Mouse (Mus musculus) lung, postnatal 0 days (tissue): ENCODE data around the gene Mapkapk3. TPM values are rescaled to one million over a fixed set of nuclear protein-coding genes. Genes with fewer than 3 reads are reported as not detected.

Source experiments
- ATAC-seq: fragments of 200-750 bp; cut with Nextera tagmentation; 2 replicates; pipeline ENCODE4 v1.8.0; 2017; ENCODE audit warnings: moderate library complexity
- DNase-seq: peaks from one replicate; pipeline ENCODE4 v3.0.0-alpha.2; 2016; ENCODE audit warnings: low spot score
- H3K27ac ChIP-seq: fragments of 300-500 bp; sonication (generic); 2 replicates; pipeline ENCODE4 v1.5.1; 2014; ENCODE audit warnings: antibody characterized with exemption, mild to moderate bottlenecking, low read length, mixed read lengths
- H3K27me3 ChIP-seq: fragments of 300-500 bp; sonication (generic); replicated peaks from 2 replicates; pipeline ENCODE4 v1.6.1; 2014; ENCODE audit warnings: low read length, mixed read lengths; ENCODE audit not compliant: insufficient read depth
- H3K36me3 ChIP-seq: fragments of 300-500 bp; sonication (generic); 2 replicates; pipeline ENCODE4 v1.6.1; 2014; ENCODE audit warnings: low read length, mixed read lengths; ENCODE audit not compliant: insufficient read depth
- H3K4me1 ChIP-seq: fragments of 300-500 bp; sonication (generic); 2 replicates; pipeline ENCODE4 v1.6.1; 2014; ENCODE audit warnings: antibody characterized with exemption, low read depth, low read length, mixed read lengths; ENCODE audit not compliant: insufficient read depth
- H3K4me2 ChIP-seq: fragments of 300-500 bp; sonication (generic); replicated peaks from 2 replicates; pipeline ENCODE4 v1.6.1; 2014; ENCODE audit warnings: low read depth, mild to moderate bottlenecking, low read length, moderate library complexity, mixed read lengths
- H3K4me3 ChIP-seq: fragments of 300-500 bp; sonication (generic); 2 replicates; pipeline ENCODE4 v1.5.1; 2014; ENCODE audit warnings: low read depth, low read length
- H3K9ac ChIP-seq: fragments of 300-500 bp; sonication (generic); replicated peaks from 2 replicates; pipeline ENCODE4 v1.6.1; 2014; ENCODE audit warnings: low read depth, mild to moderate bottlenecking
- H3K9me3 ChIP-seq: fragments of 300-500 bp; sonication (generic); 2 replicates; pipeline ENCODE4 v1.6.1; 2016; ENCODE audit warnings: low read length, mixed read lengths
- CTCF ChIP-seq: IDR thresholded peaks from 2 replicates; pipeline ENCODE4 v1.5.1; 2016; ENCODE audit warnings: antibody characterized with exemption, mild to moderate bottlenecking
- EP300 ChIP-seq: IDR thresholded peaks from 2 replicates; pipeline ENCODE4 v1.6.1; 2016; ENCODE audit warnings: antibody characterized with exemption, mild to moderate bottlenecking, control low read depth
- WGBS: fragments of 180-500 bp; shearing (Covaris S2); extraction: QIAGEN DNeasy Blood & Tissue Kit; methylation state at CpG from one replicate; pipeline ENCODE4 v1.1.7; 2014; 5-methylcytosine and 5-hydroxymethylcytosine counted together
- polyA plus RNA-seq: library from polyadenylated mRNA; unstranded; fragments of >200 nt; fragmentation: Nextera tagmentation; extraction: Ambion mirVana; gene quantifications from 2 replicates; pipeline ENCODE4 v1.2.1, GENCODE M21; 2015

Mapkapk3 gene
- polyA plus RNA-seq, 1 experiment from 2014 or later, result 22.9 TPM

DNA sequence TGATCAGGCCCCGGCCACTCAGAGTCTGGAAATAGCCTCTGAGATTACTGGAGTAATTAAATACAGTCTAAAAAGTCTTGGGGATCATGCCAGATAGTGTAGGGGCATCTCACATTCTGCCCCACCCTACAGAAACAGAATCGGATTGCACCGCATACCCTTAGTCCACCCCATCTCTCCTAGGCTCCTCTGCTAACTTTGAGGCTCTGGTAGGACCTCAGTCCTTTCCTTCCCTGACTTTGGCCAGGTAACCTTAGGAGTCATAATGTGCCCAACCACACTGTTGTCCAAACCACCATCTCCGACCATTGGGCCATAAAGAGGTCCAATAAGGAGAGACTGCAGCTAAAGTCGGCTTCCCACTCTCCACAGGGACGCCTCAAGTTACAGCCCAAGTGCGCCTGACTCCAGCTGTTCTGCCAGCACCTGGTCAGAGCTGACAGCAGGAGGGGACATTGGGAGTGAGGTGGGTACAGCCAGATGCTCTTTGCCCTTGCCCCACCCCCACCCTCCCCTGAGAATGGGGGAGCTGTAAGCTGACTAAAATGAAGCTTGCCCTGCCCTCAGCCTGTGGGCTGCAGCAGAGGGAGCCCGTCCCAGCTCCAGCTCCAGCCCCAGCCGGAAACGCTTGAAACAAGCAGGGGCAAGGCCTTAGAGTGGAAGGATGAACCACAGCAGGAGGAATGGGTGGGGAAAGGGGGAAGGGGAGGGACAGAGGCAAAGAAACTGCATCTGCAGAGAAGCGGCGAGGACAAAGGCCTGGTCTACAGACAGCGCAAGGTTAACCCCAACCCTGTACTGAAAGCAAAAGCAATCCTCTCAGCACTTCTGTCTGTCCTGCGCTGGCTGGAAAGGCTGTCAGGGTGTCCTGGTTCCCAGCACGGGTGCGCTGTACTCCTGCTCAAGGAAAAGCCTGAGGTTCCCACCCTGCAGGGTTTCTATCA is 10.0 kb downstream of the Mapkapk3 start:
- DNase-seq, result peak; percentile 49
- no peak overlapping the region for H3K9ac ChIP-seq
- no peaks in the 10 kb centered on the region for H3K9me3 ChIP-seq
- H3K27ac ChIP-seq, result peak overlapping the region; percentile 73
- H3K27me3 ChIP-seq, result no peaks in the 10 kb centered on the region
- no peaks in the 10 kb centered on the region for H3K36me3 ChIP-seq
- TF ChIP-seq CTCF (peak; percentile 29; the same call in 1 of the 2 replicates), EP300 (no peak)
- peak overlapping the region; percentile 27 for H3K4me2 ChIP-seq
- peaks cover 11% of the 10 kb centered on the region for H3K4me1 ChIP-seq
- no peak overlapping the region; the same call in 1 of the 2 replicates for H3K4me3 ChIP-seq
- ATAC-seq, result peak; percentile 61
- 20% methylated on average over 16 of the region's 16 CpGs for WGBS

DNA sequence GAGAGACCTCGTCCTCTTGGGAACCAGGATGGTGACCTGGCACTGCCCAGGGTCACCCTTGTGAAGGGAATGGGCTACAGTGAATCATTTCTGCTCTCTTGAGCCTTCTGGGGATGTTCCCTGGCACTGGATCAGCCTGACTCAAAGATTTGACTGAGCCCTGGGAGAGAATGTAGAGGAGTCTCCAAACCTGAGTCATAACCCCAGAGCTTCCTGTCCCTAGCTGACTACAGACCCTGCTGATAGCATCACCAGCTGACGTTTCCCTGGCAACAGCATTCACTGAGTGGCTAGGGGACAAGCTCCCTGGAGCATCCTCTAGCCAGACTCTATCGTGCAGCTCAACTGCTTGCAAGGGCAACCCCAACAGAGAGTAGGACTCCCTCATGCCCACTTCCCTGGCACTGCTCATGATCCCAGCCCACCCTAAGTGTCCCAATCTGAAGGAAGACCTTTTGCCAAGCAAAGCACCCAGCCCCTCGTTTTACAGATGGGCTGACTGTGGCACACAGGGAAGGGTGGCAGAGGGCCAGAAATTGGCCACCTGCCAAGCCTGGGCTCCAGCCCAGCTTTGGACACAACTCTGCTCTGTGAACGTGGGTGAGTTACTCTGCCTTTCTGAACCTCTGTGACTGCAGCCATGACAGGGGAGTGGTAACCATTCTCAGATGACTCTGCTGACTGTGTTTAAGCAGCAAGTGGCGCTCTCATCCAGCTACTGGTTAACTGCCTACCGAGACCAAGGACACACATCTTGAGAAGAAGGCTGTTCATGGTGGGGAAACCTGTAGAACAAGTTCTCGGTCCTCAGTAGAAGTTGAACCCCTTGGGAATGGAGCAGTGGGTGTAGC is 10.9 kb downstream of the Mapkapk3 start:
- H3K4me2 ChIP-seq, result no peak overlapping the region

DNA sequence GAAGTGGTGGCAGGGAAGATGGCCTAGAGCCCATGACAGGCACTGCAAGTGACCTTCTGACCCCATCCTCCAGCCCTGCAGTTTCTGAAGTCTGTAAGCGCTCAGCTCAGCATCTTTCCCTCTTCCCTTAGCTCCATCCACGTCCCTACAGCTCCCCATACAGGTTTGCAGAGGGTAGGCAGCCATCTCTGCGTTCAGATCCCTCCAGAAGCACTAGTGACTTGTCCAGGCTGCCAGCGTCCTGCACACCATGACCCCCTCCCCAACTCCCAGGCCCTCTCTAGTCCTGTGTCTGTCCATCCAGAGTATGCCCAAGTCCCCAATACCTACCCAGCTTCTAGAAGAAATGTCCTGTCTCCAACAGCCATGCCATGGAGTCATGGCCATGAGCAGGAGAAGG is 11.6 kb downstream of the Mapkapk3 start:
- no peak overlapping the region for H3K4me3 ChIP-seq
- 50% methylated on average over 4 of the region's 4 CpGs for WGBS
- no peaks in the 10 kb centered on the region for H3K36me3 ChIP-seq
- H3K27me3 ChIP-seq, result no peaks in the 10 kb centered on the region
- peaks cover 11% of the 10 kb centered on the region for H3K4me1 ChIP-seq
- H3K9ac ChIP-seq, result no peak overlapping the region
- ATAC-seq (no peak), DNase-seq (no peak)
- H3K4me2 ChIP-seq, result no peak overlapping the region
- H3K9me3 ChIP-seq, result no peaks in the 10 kb centered on the region
- TF ChIP-seq CTCF (no peak), EP300 (no peak)
- no peak overlapping the region for H3K27ac ChIP-seq

More for the DNA sequence above, 10.9 kb downstream of the Mapkapk3 start:
- no peaks in the 10 kb centered on the region for H3K36me3 ChIP-seq
- H3K4me3 ChIP-seq, result no peak overlapping the region
- TF ChIP-seq EP300 (peak; percentile 51; the same call in 1 of the 2 replicates), CTCF (peak; percentile 58)
- peaks cover 11% of the 10 kb centered on the region for H3K4me1 ChIP-seq
- no peaks in the 10 kb centered on the region for H3K27me3 ChIP-seq
- H3K9me3 ChIP-seq, result no peaks in the 10 kb centered on the region
- ATAC-seq, result peak; percentile 84
- DNase-seq, result peak; percentile 91
- 38% methylated on average over 8 of the region's 8 CpGs for WGBS
- H3K9ac ChIP-seq, result no peak overlapping the region
- no peak overlapping the region for H3K27ac ChIP-seq

DNA sequence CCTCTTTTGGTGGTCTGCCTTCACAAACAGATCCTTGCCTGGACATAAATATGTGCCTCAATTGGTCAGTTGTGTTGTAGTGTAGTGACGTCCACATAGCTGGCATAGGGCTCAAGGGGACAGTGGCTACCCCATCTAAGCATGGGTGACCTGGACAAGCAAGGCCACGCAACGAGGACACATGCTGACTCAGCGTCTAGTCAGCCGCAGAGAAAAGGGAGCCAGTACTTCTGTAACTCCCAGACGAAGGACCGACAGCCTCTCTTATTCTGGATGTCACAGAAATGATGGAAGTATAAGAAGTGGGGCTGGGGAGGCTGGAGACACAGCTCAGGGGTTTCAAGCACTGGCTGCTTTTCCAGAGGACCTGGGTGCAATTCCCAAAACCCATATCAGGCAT is 12.1 kb downstream of the Mapkapk3 start:
- no peak for DNase-seq
- Histone ChIP-seq H3K27me3 (no peaks in the 10 kb centered on the region), H3K4me2 (no peak overlapping the region), H3K9ac (no peak overlapping the region), H3K9me3 (no peaks in the 10 kb centered on the region), H3K36me3 (no peaks in the 10 kb centered on the region), H3K4me1 (peaks cover 11% of the 10 kb centered on the region), H3K27ac (no peak overlapping the region), H3K4me3 (no peak overlapping the region)
- TF ChIP-seq CTCF (no peak), EP300 (no peak)
- ATAC-seq, result no peak
- WGBS, result 74% methylated on average over 7 of the region's 7 CpGs

DNA sequence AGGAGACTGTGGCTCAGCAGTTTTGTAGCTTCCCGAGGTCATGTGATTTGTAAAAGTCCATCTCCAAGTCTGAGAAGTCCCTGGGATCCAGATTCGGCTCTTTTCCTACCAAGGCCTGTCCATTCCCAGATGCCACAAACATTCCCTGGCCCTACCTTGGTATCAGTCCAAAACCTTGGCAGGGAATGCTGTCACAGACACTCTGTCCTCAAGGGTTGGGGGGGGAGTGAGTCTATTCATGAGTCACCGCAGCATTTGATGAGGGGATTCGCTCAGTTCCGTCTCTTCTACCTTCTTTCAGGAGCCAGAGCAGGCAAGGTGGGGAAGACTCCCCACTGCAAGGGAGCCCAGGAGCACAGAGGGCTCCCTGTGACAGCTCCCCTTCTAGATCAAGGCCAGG is 14.0 kb downstream of the Mapkapk3 start:
- ATAC-seq (no peak), DNase-seq (no peak)
- Histone ChIP-seq H3K27ac (no peak overlapping the region), H3K4me1 (peaks cover 11% of the 10 kb centered on the region), H3K9ac (no peak overlapping the region), H3K36me3 (no peaks in the 10 kb centered on the region), H3K27me3 (no peaks in the 10 kb centered on the region), H3K4me2 (no peak overlapping the region), H3K4me3 (no peak overlapping the region), H3K9me3 (no peaks in the 10 kb centered on the region)
- 81% methylated on average over 5 of the region's 5 CpGs for WGBS
- TF ChIP-seq CTCF, result no peak

DNA sequence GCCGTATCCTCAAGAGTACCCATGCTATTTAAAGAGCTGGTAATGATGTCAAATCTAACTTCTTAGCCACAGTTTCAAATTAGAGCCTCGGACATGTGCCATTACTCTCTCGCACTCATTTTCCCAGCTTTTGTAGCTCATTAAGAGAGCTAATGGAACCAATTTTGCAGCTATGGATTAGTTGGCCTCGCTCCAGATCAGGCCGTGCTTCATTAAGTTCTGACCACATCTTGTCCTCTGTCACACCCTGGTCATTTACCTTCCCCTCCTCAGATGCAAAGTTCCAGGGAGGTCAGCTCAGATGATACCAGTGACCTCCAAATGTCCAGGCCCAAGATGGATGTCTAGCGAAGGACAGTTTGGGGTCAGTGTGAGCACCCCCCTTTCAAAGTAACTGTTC is 14.9 kb downstream of the Mapkapk3 start:
- DNase-seq, result no peak

More for the DNA sequence above, 14.9 kb downstream of the Mapkapk3 start:
- Histone ChIP-seq H3K9me3 (no peaks in the 10 kb centered on the region), H3K4me2 (no peak overlapping the region), H3K4me1 (peaks cover 5% of the 10 kb centered on the region; the same call in 1 of the 2 replicates), H3K4me3 (no peak overlapping the region), H3K36me3 (no peaks in the 10 kb centered on the region), H3K27ac (no peak overlapping the region), H3K9ac (no peak overlapping the region), H3K27me3 (no peaks in the 10 kb centered on the region)
- 71% methylated on average over 6 of the region's 6 CpGs for WGBS
- TF ChIP-seq CTCF (no peak), EP300 (no peak)
- ATAC-seq, result no peak
